Mouse (Mus musculus): ENCODE results near the gene Ruvbl2. TPM values are rescaled to one million over a fixed set of nuclear protein-coding genes. Genes with fewer than 3 reads are reported as not detected.
"Not testable (repeated sequence)": the region's sequence is repeated elsewhere in the genome, so short reads cannot be mapped to it uniquely, and the experiment has no call there.

Gene Ruvbl2
- polyA plus RNA-seq, 1 experiment, result 244 TPM

- Histone ChIP-seq H3K4me1 (peaks cover 73% of the 10 kb centered on the region), H3K4me3 (replicated peaks) (peak overlapping the region; percentile 78), H3K27me3 (replicated peaks) (no peaks in the 10 kb centered on the region), H3K9me3 (no peaks in the 10 kb centered on the region), H3K36me3 (replicated peaks; ENCODE audit: low read length) (peaks cover 81% of the 10 kb centered on the region)
- TF ChIP-seq GATA1 (IDR thresholded peaks at IDR 0.05; ENCODE audit: borderline replicate concordance, low read length) (no peak), FLI1 (IDR thresholded peaks at IDR 0.05; ENCODE audit: low read length) (no peak)
Measured at GRCm38 (mm10) chr7:45461781-45462180, 23.9 kb upstream of the Ruvbl2 start.

- peaks cover 74% of the 10 kb centered on the region for H3K4me1 ChIP-seq
- no peak for TF ChIP-seq GATA1 (IDR thresholded peaks at IDR 0.05; ENCODE audit: borderline replicate concordance, low read length)
- no peak for TF ChIP-seq FLI1 (IDR thresholded peaks at IDR 0.05; ENCODE audit: low read length)
- H3K27me3 ChIP-seq (replicated peaks), result no peaks in the 10 kb centered on the region
- peaks cover 85% of the 10 kb centered on the region for H3K36me3 ChIP-seq (replicated peaks; ENCODE audit: low read length)
- H3K9me3 ChIP-seq, result no peaks in the 10 kb centered on the region
- peak overlapping the region; percentile 91 for H3K4me3 ChIP-seq (replicated peaks)
Measured at GRCm38 (mm10) chr7:45461326-45461725, 23.4 kb upstream of the Ruvbl2 start.

- Histone ChIP-seq H3K4me3 (replicated peaks) (peak overlapping the region; percentile 91), H3K4me1 (peaks cover 73% of the 10 kb centered on the region), H3K27me3 (replicated peaks) (no peaks in the 10 kb centered on the region), H3K9me3 (no peaks in the 10 kb centered on the region), H3K36me3 (replicated peaks; ENCODE audit: low read length) (peaks cover 85% of the 10 kb centered on the region)
- TF ChIP-seq FLI1 (IDR thresholded peaks at IDR 0.05; ENCODE audit: low read length) (no peak), GATA1 (IDR thresholded peaks at IDR 0.05; ENCODE audit: borderline replicate concordance, low read length) (0 out of 3 replicates have a peak, but pooled peaks have one; percentile 12)
Measured at GRCm38 (mm10) chr7:45460860-45461314, 23.0 kb upstream of the Ruvbl2 start.

- Histone ChIP-seq H3K4me3 (replicated peaks) (peak overlapping the region; percentile 91), H3K4me1 (peaks cover 69% of the 10 kb centered on the region), H3K27me3 (replicated peaks) (no peaks in the 10 kb centered on the region), H3K9me3 (no peaks in the 10 kb centered on the region), H3K36me3 (replicated peaks; ENCODE audit: low read length) (peaks cover 85% of the 10 kb centered on the region)
- TF ChIP-seq FLI1 (IDR thresholded peaks at IDR 0.05; ENCODE audit: low read length), result no peak
- TF ChIP-seq GATA1 (IDR thresholded peaks at IDR 0.05; ENCODE audit: borderline replicate concordance, low read length), result no peak
Measured at GRCm38 (mm10) chr7:45460377-45460776, 22.5 kb upstream of the Ruvbl2 start.

- Histone ChIP-seq H3K36me3 (replicated peaks; ENCODE audit: low read length) (peaks cover 85% of the 10 kb centered on the region), H3K4me3 (replicated peaks) (peak within 1 kb of the TSS; percentile 99), H3K4me1 (peaks cover 68% of the 10 kb centered on the region)
- not testable (repeated sequence) for H3K27me3 ChIP-seq (replicated peaks); H3K9me3 ChIP-seq
Measured at GRCm38 (mm10) chr7:45459564-45460140, 21.8 kb upstream of the Ruvbl2 start, which contains the start of gene Ftl1. Ftl1 (minus strand) TSS chr7:45459884.

- peak overlapping the region; percentile 99 for H3K4me3 ChIP-seq (replicated peaks)
- H3K4me1 ChIP-seq, result peaks cover 62% of the 10 kb centered on the region
- H3K36me3 ChIP-seq (replicated peaks; ENCODE audit: low read length), result peaks cover 86% of the 10 kb centered on the region
- no peaks in the 10 kb centered on the region for H3K27me3 ChIP-seq (replicated peaks)
- H3K9me3 ChIP-seq, result no peaks in the 10 kb centered on the region
- no peak for TF ChIP-seq GATA1 (IDR thresholded peaks at IDR 0.05; ENCODE audit: borderline replicate concordance, low read length)
- TF ChIP-seq FLI1 (IDR thresholded peaks at IDR 0.05; ENCODE audit: low read length), result no peak
Measured at GRCm38 (mm10) chr7:45458748-45459563, 21.1 kb upstream of the Ruvbl2 start.

GRCm38 (mm10) chr7:45457204-45458060 is 19.5 kb upstream of the Ruvbl2 start:
- Histone ChIP-seq H3K9me3 (no peaks in the 10 kb centered on the region), H3K4me1 (peaks cover 47% of the 10 kb centered on the region), H3K27me3 (replicated peaks) (no peaks in the 10 kb centered on the region), H3K4me3 (replicated peaks) (peak overlapping the region; percentile 92), H3K36me3 (replicated peaks; ENCODE audit: low read length) (peaks cover 84% of the 10 kb centered on the region)
- TF ChIP-seq GATA1 (IDR thresholded peaks at IDR 0.05; ENCODE audit: borderline replicate concordance, low read length), result no peak
- no peak for TF ChIP-seq FLI1 (IDR thresholded peaks at IDR 0.05; ENCODE audit: low read length)

- no peaks in the 10 kb centered on the region for H3K27me3 ChIP-seq (replicated peaks)
- H3K4me1 ChIP-seq, result peaks cover 43% of the 10 kb centered on the region
- H3K4me3 ChIP-seq (replicated peaks), result peak overlapping the region; percentile 92
- peaks cover 84% of the 10 kb centered on the region for H3K36me3 ChIP-seq (replicated peaks; ENCODE audit: low read length)
- no peaks in the 10 kb centered on the region for H3K9me3 ChIP-seq
- TF ChIP-seq GATA1 (IDR thresholded peaks at IDR 0.05; ENCODE audit: borderline replicate concordance, low read length), result no peak
- no peak for TF ChIP-seq FLI1 (IDR thresholded peaks at IDR 0.05; ENCODE audit: low read length)
Measured at GRCm38 (mm10) chr7:45456721-45457203, 18.9 kb upstream of the Ruvbl2 start.

- H3K27me3 ChIP-seq (replicated peaks), result no peaks in the 10 kb centered on the region
Measured at GRCm38 (mm10) chr7:45455932-45456696, 18.2 kb upstream of the Ruvbl2 start.

More at GRCm38 (mm10) chr7:45455932-45456696, 18.2 kb upstream of the Ruvbl2 start:
- Histone ChIP-seq H3K36me3 (replicated peaks; ENCODE audit: low read length) (peaks cover 83% of the 10 kb centered on the region), H3K4me3 (replicated peaks) (peak overlapping the region; percentile 92), H3K9me3 (no peaks in the 10 kb centered on the region), H3K4me1 (peaks cover 43% of the 10 kb centered on the region)
- no peak for TF ChIP-seq GATA1 (IDR thresholded peaks at IDR 0.05; ENCODE audit: borderline replicate concordance, low read length)
- no peak for TF ChIP-seq FLI1 (IDR thresholded peaks at IDR 0.05; ENCODE audit: low read length)

All from megakaryocyte, embryonic 14.5 days (primary cell).